Mouse (Mus musculus) erythroblast, embryonic 14.5 days (primary cell): ENCODE data around the gene Cntnap5a.

Experiments
- GATA1 ChIP-seq: IDR thresholded peaks from 2 replicates; pipeline ENCODE4 v1.6.1; 2012; ENCODE audit warnings: low read length, inconsistent platforms, mixed read lengths
- TAL1 ChIP-seq: IDR thresholded peaks from 3 replicates; pipeline ENCODE4 v1.6.1; 2012; ENCODE audit warnings: low read length, inconsistent platforms, mixed read lengths

DNA sequence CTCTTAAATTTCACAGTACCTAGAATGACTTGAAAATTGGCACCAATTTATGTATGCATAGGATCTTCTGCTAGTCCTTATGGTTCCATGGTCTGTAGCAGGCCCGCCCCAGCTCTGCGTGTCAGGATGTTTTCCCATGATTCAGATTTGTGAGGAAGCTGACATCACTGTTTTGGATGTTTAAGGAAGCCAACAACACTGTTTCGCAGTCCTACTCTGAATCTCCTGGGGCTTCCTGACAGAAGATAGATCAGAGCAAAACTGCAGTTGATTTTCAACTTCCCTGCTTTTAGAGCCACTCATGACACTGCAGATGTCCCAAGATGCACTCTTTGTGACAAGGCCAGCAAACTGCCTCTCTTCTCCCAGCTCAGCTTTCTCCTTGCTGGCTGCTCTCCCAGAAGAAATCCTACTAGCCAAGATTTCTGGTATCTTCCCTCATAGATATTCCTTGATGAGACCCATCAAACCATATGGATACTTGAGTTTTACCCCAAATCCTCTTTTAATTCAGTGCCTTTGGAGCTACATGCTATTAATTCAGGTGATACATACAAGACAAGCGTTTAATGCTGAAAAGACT lies 280.5 kb downstream of the Cntnap5a start:
- TF ChIP-seq TAL1 (no peak), GATA1 (no peak)
